Mouse (Mus musculus): ENCODE data around the gene Prepl. TPM values are rescaled to one million over a fixed set of nuclear protein-coding genes. Genes with fewer than 3 reads are reported as not detected.

Prepl gene
- 41.5 TPM for polyA plus RNA-seq (2014; fragmentation: Illumina TruSeq; extraction: RNeasy Lipid Tissue Mini Kit (QIAGEN cat#74804); ENCODE audit: low read depth, low replicate concordance)

GRCm38 (mm10) chr17:85090120-85091099 lies at the start of gene Prepl, which contains the start of gene Camkmt:
TSS of gene Prepl (minus strand) at chr17:85090241.
TSS of gene Camkmt (plus strand) at chr17:85090552.

GRCm38 (mm10) chr17:85028093-85028739 lies 61.8 kb downstream of the Prepl start, which contains the start of gene Slc3a1:
TSS of gene Slc3a1 (plus strand) at chr17:85028376.

Other genes with a start within 250 kb of the Prepl start
- gene Ppm1b, start 133.5 kb downstream of the Prepl start, polyA plus RNA-seq (2014; fragmentation: Illumina TruSeq; extraction: RNeasy Lipid Tissue Mini Kit (QIAGEN cat#74804); ENCODE audit: low read depth, low replicate concordance): 150 TPM
- 841 TPM for gene Slc3a1, start 61.9 kb downstream of the Prepl start, polyA plus RNA-seq (2014; fragmentation: Illumina TruSeq; extraction: RNeasy Lipid Tissue Mini Kit (QIAGEN cat#74804); ENCODE audit: low read depth, low replicate concordance)
- 13.1 TPM for gene Camkmt, start 311 bp upstream of the Prepl start, polyA plus RNA-seq (2014; fragmentation: Illumina TruSeq; extraction: RNeasy Lipid Tissue Mini Kit (QIAGEN cat#74804); ENCODE audit: low read depth, low replicate concordance)